Mouse (Mus musculus) midbrain, postnatal 0 days (tissue): ENCODE measurements at regions not wholly inside any gene's neighbourhood (a gene's known extent, or its start where the extent isn't known, plus 50 kb on each side); places are given as distances from the start of the nearest gene placed in this dataset.

ENCODE experiments used
- ATAC-seq: fragments of 200-750 bp; cut with Nextera tagmentation; 2 replicates; pipeline ENCODE4 v1.8.0; 2017; ENCODE audit warnings: moderate number of reproducible peaks, mild to moderate bottlenecking, moderate TSS enrichment, moderate library complexity; ENCODE audit not compliant: low FRiP score
- DNase-seq: peaks from one replicate; pipeline ENCODE4 v3.0.0-alpha.2; 2015; ENCODE audit warnings: low spot score
- H3K27ac ChIP-seq: fragments of 300-500 bp; sonication (generic); 2 replicates; pipeline ENCODE4 v1.5.1; 2014; ENCODE audit warnings: low read depth, mild to moderate bottlenecking, low read length, mixed read lengths
- H3K27me3 ChIP-seq: fragments of 300-500 bp; sonication (generic); 2 replicates; pipeline ENCODE4 v1.6.1; 2014; ENCODE audit warnings: low read length, control low read depth, mixed read lengths; ENCODE audit not compliant: insufficient read depth
- H3K36me3 ChIP-seq: fragments of 300-500 bp; sonication (generic); 2 replicates; pipeline ENCODE4 v1.6.1; 2014; ENCODE audit warnings: low read length, control low read depth, mixed read lengths; ENCODE audit not compliant: insufficient read depth
- H3K4me1 ChIP-seq: fragments of 300-500 bp; sonication (generic); 2 replicates; pipeline ENCODE4 v1.6.1; 2014; ENCODE audit warnings: mild to moderate bottlenecking, control low read depth, antibody characterized with exemption, low read length, mixed read lengths; ENCODE audit not compliant: insufficient read depth
- H3K4me2 ChIP-seq: fragments of 300-500 bp; sonication (generic); 2 replicates; pipeline ENCODE4 v1.6.1; 2014; ENCODE audit warnings: low read depth, mild to moderate bottlenecking, low read length, mixed read lengths; ENCODE audit not compliant: poor library complexity, severe bottlenecking
- H3K4me3 ChIP-seq: fragments of 300-500 bp; sonication (generic); 2 replicates; pipeline ENCODE4 v1.5.1; 2014; ENCODE audit warnings: low read depth, mild to moderate bottlenecking, low read length, moderate library complexity
- H3K9ac ChIP-seq: fragments of 300-500 bp; sonication (generic); replicated peaks from 2 replicates; pipeline ENCODE4 v1.6.1; 2014; ENCODE audit warnings: mild to moderate bottlenecking, low read length, moderate library complexity, mixed read lengths; ENCODE audit not compliant: poor library complexity, severe bottlenecking
- H3K9me3 ChIP-seq: fragments of 300-500 bp; sonication (generic); 2 replicates; pipeline ENCODE4 v1.6.1; 2016; ENCODE audit warnings: low read length, control low read depth
- CTCF ChIP-seq: IDR thresholded peaks from 2 replicates; pipeline ENCODE4 v1.5.1; 2016; ENCODE audit warnings: antibody characterized with exemption, mild to moderate bottlenecking
- WGBS: fragments of 180-500 bp; shearing (Covaris S2); extraction: QIAGEN DNeasy Blood & Tissue Kit; methylation state at CpG from one replicate; pipeline ENCODE4 v1.1.7; 2014; 5-methylcytosine and 5-hydroxymethylcytosine counted together

DNA sequence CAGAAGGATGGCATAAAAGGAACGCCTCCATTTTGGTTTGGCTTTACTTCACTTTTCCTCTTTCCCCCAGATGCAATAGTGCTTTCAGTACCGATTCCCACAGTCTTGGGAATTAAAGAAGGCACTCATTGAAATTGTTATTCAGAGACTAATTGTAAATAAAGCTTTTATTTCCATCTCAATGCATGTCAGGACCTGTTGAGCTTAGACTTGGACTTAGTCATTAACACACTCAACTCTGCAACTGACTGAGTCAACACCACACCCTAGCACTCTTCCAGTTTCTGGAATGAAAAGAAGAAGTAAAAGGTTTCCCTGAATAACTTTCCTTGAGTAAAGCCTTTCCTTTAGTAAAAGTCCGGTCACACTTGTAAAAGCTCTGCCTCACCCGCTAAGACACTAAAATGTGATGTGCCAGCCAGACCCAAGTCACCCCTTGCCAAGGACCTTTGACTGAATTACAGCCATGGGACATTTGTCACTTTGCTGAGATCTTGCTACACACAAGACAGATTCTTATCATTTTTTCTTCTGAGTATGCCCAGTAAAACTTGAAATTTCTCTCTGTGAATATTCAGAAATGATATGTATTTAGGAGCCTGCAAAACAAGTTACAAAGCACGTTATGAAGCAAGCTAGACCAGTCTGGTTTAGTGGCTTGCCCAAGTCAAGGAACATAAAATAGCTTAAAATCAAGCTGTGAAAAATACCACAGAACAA is 416.4 kb upstream of the Klf6 start:
- DNase-seq (no peak), ATAC-seq (no peak)
- H3K4me2 ChIP-seq, result no peak overlapping the region
- no peak for TF ChIP-seq CTCF
- no peak overlapping the region for H3K9ac ChIP-seq
- 80% methylated on average over 5 of the region's 5 CpGs for WGBS
- H3K27me3 ChIP-seq, result no peaks in the 10 kb centered on the region
- H3K4me1 ChIP-seq, result no peaks in the 10 kb centered on the region
- H3K4me3 ChIP-seq, result no peak overlapping the region
- no peak overlapping the region for H3K27ac ChIP-seq
- no peaks in the 10 kb centered on the region for H3K9me3 ChIP-seq
- no peaks in the 10 kb centered on the region for H3K36me3 ChIP-seq

DNA sequence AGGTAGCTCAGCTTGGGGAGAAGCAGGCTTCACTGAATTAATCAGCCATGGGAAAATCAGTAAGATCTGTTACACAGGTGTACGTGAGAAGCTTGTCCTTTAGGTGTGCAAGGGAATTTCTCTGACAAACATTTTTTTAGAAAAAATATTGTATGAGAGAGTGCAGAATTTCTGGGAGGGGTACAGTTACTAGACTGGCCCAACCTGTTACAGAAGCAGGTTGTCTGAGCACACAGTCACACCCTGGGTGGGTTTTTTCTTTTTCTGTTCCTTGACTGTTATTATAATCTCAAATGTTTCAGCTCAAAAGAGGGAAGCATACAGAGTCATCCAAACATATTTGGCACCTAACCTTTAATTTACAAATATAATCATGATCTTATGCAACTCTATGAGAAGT is 412.7 kb upstream of the Klf6 start:
- no peaks in the 10 kb centered on the region for H3K27me3 ChIP-seq
- 81% methylated on average over 1 of the region's 1 CpGs for WGBS

DNA sequence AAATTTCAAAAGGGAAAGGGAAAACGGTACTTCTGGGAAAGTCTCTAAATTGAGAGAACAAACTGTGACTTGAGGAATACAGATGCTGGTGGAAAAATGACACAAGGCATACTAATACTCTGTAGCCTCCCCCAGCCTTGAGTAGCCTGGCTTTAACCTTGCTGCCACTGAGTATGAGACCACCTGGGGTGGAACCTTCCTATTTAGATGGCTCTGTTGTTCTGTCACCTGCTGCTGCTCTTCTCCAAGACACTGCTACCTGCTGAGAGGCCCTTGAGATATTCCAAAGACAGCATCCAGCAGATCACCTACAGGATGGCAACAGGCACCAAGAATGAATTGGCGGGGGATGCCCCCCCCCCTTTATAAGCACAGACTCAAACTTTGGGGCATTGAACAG is 380.5 kb upstream of the Klf6 start:
- WGBS, result 87% methylated on average over 2 of the region's 2 CpGs
- H3K9me3 ChIP-seq, result no peaks in the 10 kb centered on the region
- DNase-seq, result no peak
- H3K4me3 ChIP-seq, result no peak overlapping the region
- ATAC-seq, result no peak
- TF ChIP-seq CTCF, result no peak
- H3K4me2 ChIP-seq, result no peak overlapping the region
- no peak overlapping the region for H3K9ac ChIP-seq
- no peaks in the 10 kb centered on the region for H3K36me3 ChIP-seq
- H3K27me3 ChIP-seq, result no peaks in the 10 kb centered on the region
- H3K27ac ChIP-seq, result no peak overlapping the region
- no peaks in the 10 kb centered on the region for H3K4me1 ChIP-seq

More for the DNA sequence above, 412.7 kb upstream of the Klf6 start:
- DNase-seq (no peak), ATAC-seq (no peak)
- no peak overlapping the region for H3K9ac ChIP-seq
- H3K4me1 ChIP-seq, result no peaks in the 10 kb centered on the region
- H3K4me3 ChIP-seq, result no peak overlapping the region
- H3K36me3 ChIP-seq, result no peaks in the 10 kb centered on the region
- no peaks in the 10 kb centered on the region for H3K9me3 ChIP-seq
- no peak overlapping the region for H3K4me2 ChIP-seq
- no peak for TF ChIP-seq CTCF
- H3K27ac ChIP-seq, result no peak overlapping the region

DNA sequence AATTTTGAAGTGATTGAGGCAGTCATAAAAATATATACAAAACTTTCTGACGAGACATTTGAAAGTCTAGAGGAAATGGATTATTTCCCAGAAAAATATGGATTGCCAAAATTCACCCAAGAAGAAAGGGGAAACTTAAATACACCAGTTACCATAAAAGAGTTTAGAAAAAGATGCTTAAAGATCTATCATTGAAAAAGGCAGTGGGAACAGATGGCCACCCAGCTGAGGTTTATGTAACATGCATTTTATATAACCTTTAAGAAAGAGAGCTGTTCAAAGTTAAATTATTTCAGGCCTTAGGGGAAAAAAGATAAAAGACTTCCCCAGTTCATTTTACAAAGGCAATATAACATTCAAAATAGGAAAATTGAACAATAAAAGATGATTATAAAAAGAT is 369.0 kb upstream of the Klf6 start:
- no peaks in the 10 kb centered on the region for H3K4me1 ChIP-seq
- H3K9ac ChIP-seq, result no peak overlapping the region
- no peak for DNase-seq
- ATAC-seq, result no peak
- 79% methylated on average over 1 of the region's 1 CpGs for WGBS
- H3K4me2 ChIP-seq, result no peak overlapping the region
- H3K9me3 ChIP-seq, result no peaks in the 10 kb centered on the region
- no peak overlapping the region for H3K27ac ChIP-seq
- H3K36me3 ChIP-seq, result no peaks in the 10 kb centered on the region
- no peaks in the 10 kb centered on the region for H3K27me3 ChIP-seq
- no peak for TF ChIP-seq CTCF
- no peak overlapping the region for H3K4me3 ChIP-seq

DNA sequence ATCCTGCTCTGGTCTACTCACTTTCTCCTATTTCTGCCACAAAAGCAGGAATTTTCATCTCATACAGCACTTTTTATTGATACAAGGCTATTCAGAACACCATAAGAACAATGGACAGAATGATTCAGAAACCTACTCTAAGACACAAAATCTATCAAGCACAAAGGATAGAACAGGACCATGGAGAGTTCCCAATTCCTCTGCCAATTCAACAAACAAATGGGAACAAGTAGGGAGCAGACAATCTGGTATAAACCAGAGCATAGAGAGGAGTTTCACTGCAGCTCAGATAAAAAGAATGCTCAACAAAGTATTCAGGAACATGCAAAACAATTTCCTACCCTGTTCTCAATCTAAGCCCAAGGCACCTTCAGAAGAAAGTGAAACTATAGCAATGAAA is 363.7 kb upstream of the Klf6 start:
- Histone ChIP-seq H3K36me3 (no peaks in the 10 kb centered on the region), H3K27me3 (no peaks in the 10 kb centered on the region), H3K4me1 (no peaks in the 10 kb centered on the region), H3K4me3 (no peak overlapping the region), H3K9me3 (no peaks in the 10 kb centered on the region), H3K27ac (no peak overlapping the region), H3K4me2 (no peak overlapping the region), H3K9ac (no peak overlapping the region)
- DNase-seq, result peak; percentile 2
- ATAC-seq, result no peak
- no peak for TF ChIP-seq CTCF

DNA sequence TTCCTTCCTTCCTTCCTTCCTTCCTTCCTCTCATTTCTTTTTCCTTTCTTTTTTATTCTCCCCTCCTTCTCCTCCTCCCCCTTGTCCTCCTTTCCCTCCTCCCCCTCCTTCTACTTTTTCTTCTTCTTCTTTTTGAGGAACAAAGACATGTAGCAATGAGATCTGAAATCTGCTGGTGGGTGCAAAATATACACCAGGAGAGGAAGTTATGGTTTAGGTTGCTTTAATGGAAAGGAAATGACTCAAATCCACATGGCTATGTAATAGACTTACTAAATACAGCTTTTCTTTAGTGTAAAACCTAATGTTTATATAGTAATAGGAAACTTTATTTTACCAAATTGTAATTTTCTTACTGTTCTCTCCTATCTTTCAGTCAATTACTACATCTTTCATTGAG is 349.5 kb upstream of the Klf6 start:
- ATAC-seq, result no peak
- Histone ChIP-seq H3K4me1 (no peaks in the 10 kb centered on the region), H3K4me2 (no peak overlapping the region), H3K27ac (no peak overlapping the region), H3K9me3 (no peaks in the 10 kb centered on the region), H3K27me3 (no peaks in the 10 kb centered on the region), H3K36me3 (no peaks in the 10 kb centered on the region), H3K9ac (no peak overlapping the region), H3K4me3 (no peak overlapping the region)
- DNase-seq, result no peak
- TF ChIP-seq CTCF, result no peak
